Mouse (Mus musculus): ENCODE measurements around the gene Bpifa2. TPM values are rescaled to one million over a fixed set of nuclear protein-coding genes. Genes with fewer than 3 reads are reported as not detected.
"Not testable (repeated sequence)": the region's sequence is repeated elsewhere in the genome, so short reads cannot be mapped to it uniquely, and the experiment has no call there.

Gene Bpifa2
- polyA plus RNA-seq, 1 experiment from 2014 or later: not detected

DNA sequence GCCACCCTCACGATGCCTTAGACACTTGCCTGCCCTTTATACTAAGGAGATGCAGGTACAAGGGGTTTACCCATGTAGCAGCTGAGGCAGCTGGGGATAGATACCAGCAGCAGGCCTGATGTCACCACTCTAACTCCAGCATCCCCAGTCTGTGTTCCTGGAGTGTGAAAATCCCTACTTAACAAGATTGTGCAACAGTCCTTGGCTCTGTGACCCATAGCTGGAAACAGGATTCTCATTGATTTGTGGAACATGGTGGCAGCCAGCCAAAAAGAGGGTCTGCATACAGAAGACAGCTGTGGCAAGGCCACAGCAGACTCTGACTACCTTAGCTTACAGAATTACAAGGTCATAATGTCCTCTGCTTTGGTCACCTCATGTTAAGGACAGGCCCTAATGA lies 3.0 kb upstream of the Bpifa2 start:
- Histone ChIP-seq H3K4me3 (ENCODE audit: low read depth, low read length) (no peak overlapping the region), H3K4me1 (ENCODE audit: control insufficient read depth, insufficient read depth, low read length) (no peaks in the 10 kb centered on the region), H3K27ac (ENCODE audit: low read length) (no peak overlapping the region), H3K27me3 (ENCODE audit: control insufficient read depth, insufficient read depth, low read depth, low read length) (no peaks in the 10 kb centered on the region), H3K4me2 (ENCODE audit: low read length) (no peak overlapping the region), H3K9me3 (replicated peaks; ENCODE audit: control insufficient read depth, low read length, poor library complexity, severe bottlenecking) (no peaks in the 10 kb centered on the region), H3K36me3 (ENCODE audit: control insufficient read depth, insufficient read depth, low read length) (no peaks in the 10 kb centered on the region), H3K9ac (ENCODE audit: low read depth, low read length) (no peak overlapping the region)
- ATAC-seq: no peak
- 91% methylated on average over 1 of the region's 1 CpGs for WGBS

DNA sequence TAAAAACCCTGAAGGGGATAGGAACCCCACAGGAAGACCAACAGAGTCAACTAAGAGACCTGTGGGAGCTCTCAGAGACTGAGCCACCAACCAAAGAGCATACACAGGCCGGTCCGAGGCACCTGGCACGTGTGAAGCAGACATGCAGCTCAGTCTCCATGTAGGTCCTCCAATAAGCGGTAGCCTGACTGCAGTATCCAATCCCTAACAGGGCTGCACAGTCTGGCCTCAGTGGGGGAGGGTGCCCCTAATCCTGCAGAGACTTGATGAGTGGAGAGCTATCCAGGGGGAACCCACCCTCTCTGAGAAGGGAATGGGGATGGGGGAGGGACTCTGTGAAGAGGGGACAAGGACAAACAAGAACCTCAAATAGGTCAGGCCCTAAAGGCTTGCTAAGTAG lies 2.3 kb upstream of the Bpifa2 start:
- no peaks in the 10 kb centered on the region for H3K4me1 ChIP-seq (ENCODE audit: control insufficient read depth, insufficient read depth, low read length)
- no peak overlapping the region for H3K9ac ChIP-seq (ENCODE audit: low read depth, low read length)
- 80% methylated on average over 4 of the region's 4 CpGs for WGBS
- H3K4me3 ChIP-seq (ENCODE audit: low read depth, low read length): no peak overlapping the region
- no peak for ATAC-seq
- H3K9me3 ChIP-seq (replicated peaks; ENCODE audit: control insufficient read depth, low read length, poor library complexity, severe bottlenecking): no peaks in the 10 kb centered on the region
- no peak overlapping the region for H3K4me2 ChIP-seq (ENCODE audit: low read length)
- H3K36me3 ChIP-seq (ENCODE audit: control insufficient read depth, insufficient read depth, low read length): no peaks in the 10 kb centered on the region
- no peaks in the 10 kb centered on the region for H3K27me3 ChIP-seq (ENCODE audit: control insufficient read depth, insufficient read depth, low read depth, low read length)
- no peak overlapping the region for H3K27ac ChIP-seq (ENCODE audit: low read length)

DNA sequence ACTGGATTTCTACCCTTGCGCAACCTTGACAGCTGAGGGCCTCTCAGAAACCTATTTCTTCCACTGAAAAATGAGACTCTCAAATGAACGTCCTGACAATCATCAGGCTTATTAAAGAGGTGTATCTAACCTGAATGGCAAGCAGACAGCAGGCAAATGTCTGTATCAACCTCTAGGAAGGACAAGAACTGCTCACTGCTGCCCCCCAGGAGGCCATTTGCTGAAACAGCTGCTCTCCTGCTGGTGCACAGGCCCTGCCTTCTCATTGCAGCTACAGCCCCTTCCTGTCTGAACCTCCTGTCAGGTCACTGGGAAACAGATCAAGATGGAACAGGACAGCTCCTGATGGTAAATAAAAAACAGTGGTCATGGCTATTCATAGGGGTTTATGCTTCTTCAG lies 1.7 kb upstream of the Bpifa2 start:
- no peak overlapping the region for H3K9ac ChIP-seq (ENCODE audit: low read depth, low read length)
- H3K4me3 ChIP-seq (ENCODE audit: low read depth, low read length): no peak overlapping the region
- H3K9me3 ChIP-seq (replicated peaks; ENCODE audit: control insufficient read depth, low read length, poor library complexity, severe bottlenecking): no peaks in the 10 kb centered on the region
- no peak overlapping the region for H3K4me2 ChIP-seq (ENCODE audit: low read length)
- H3K27me3 ChIP-seq (ENCODE audit: control insufficient read depth, insufficient read depth, low read depth, low read length): no peaks in the 10 kb centered on the region
- whole genome bisulfite sequencing: 85% methylated on average over 2 of the region's 2 CpGs
- H3K36me3 ChIP-seq (ENCODE audit: control insufficient read depth, insufficient read depth, low read length): no peaks in the 10 kb centered on the region
- no peak overlapping the region for H3K27ac ChIP-seq (ENCODE audit: low read length)
- no peak for ATAC-seq
- no peaks in the 10 kb centered on the region for H3K4me1 ChIP-seq (ENCODE audit: control insufficient read depth, insufficient read depth, low read length)

DNA sequence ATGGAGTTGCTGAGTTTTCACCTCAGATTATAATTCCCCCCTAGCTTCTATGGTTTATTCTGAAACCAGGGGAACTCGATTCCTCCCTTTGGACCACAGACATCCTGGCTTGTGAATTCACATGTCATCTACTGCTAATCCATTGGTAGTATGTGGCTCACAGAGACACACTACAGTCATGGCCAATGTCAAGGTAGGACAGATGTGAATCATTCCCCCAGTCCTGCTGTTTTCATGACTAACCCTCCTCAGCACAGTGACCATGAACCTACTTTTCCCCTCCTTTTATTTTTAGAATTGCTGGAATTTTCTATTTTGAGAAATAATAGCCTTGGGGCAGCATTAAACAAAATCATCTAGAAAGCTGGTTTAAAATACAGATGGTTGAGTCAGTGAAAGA lies 684 bp upstream of the Bpifa2 start:
- Histone ChIP-seq H3K4me2 (ENCODE audit: low read length) (no peak overlapping the region), H3K9ac (ENCODE audit: low read depth, low read length) (no peak overlapping the region), H3K4me1 (ENCODE audit: control insufficient read depth, insufficient read depth, low read length) (no peaks in the 10 kb centered on the region), H3K27me3 (ENCODE audit: control insufficient read depth, insufficient read depth, low read depth, low read length) (no peaks in the 10 kb centered on the region), H3K9me3 (replicated peaks; ENCODE audit: control insufficient read depth, low read length, poor library complexity, severe bottlenecking) (no peaks in the 10 kb centered on the region), H3K36me3 (ENCODE audit: control insufficient read depth, insufficient read depth, low read length) (no peaks in the 10 kb centered on the region), H3K27ac (ENCODE audit: low read length) (no peak overlapping the region), H3K4me3 (ENCODE audit: low read depth, low read length) (no peak overlapping the region)
- whole genome bisulfite sequencing: 83% methylated on average over 1 of the region's 1 CpGs
- no peak for ATAC-seq

DNA sequence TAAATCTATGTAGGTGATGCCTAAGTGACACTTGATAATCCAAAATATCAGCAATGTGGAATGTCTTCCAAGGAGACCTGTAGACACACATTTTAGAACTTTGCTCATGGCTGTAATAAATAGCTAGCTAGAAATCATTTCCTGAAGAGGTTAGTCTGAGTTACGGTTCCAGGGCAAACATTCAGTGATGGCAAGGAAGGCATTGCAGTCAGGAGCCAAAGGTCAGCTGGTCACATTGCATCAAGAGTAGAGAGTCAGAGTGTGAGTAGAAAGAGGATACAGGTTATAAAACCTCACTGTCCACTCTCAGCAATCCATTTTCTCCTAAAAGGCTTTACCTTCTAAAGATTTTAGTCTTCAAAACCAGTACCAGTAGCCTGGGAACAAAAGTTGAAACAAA lies 9.9 kb downstream of the Bpifa2 start:
- no peaks in the 10 kb centered on the region for H3K27me3 ChIP-seq (ENCODE audit: control insufficient read depth, insufficient read depth, low read depth, low read length)
- H3K9me3 ChIP-seq (replicated peaks; ENCODE audit: control insufficient read depth, low read length, poor library complexity, severe bottlenecking): no peaks in the 10 kb centered on the region
- no peak overlapping the region for H3K4me3 ChIP-seq (ENCODE audit: low read depth, low read length)
- H3K36me3 ChIP-seq (ENCODE audit: control insufficient read depth, insufficient read depth, low read length): no peaks in the 10 kb centered on the region
- H3K4me2 ChIP-seq (ENCODE audit: low read length): no peak overlapping the region
- ATAC-seq: no peak
- no peaks in the 10 kb centered on the region for H3K4me1 ChIP-seq (ENCODE audit: control insufficient read depth, insufficient read depth, low read length)
- no peak overlapping the region for H3K27ac ChIP-seq (ENCODE audit: low read length)
- H3K9ac ChIP-seq (ENCODE audit: low read depth, low read length): no peak overlapping the region
- 90% methylated on average over 1 of the region's 1 CpGs for WGBS

DNA sequence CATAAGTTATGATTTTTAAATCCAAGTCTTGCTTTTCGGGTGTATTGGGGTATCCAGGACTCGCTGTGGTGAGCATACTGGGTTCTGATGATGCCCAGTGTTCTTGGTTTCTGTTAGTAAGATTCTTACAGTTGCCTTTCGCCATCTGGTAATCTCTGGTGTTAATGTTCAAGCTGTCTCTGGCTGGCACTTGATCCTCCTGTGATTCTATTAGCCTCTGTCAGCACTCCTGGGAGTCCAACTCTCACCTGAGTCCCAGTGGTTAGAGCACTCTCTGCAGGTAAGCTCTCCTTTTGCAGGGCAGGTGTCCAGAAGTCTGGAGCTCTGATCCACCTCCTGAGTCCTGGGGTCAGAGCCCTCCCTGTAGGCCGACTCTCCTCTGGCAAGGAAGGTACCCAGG lies 16.6 kb downstream of the Bpifa2 start:
- H3K4me2 ChIP-seq (ENCODE audit: low read length); H3K4me3 ChIP-seq (ENCODE audit: low read depth, low read length); H3K36me3 ChIP-seq (ENCODE audit: control insufficient read depth, insufficient read depth, low read length); H3K27me3 ChIP-seq (ENCODE audit: control insufficient read depth, insufficient read depth, low read depth, low read length); H3K9ac ChIP-seq (ENCODE audit: low read depth, low read length); H3K4me1 ChIP-seq (ENCODE audit: control insufficient read depth, insufficient read depth, low read length); H3K9me3 ChIP-seq (replicated peaks; ENCODE audit: control insufficient read depth, low read length, poor library complexity, severe bottlenecking); ATAC-seq; H3K27ac ChIP-seq (ENCODE audit: low read length): not testable (repeated sequence)
- WGBS: 88% methylated on average over 4 of the region's 4 CpGs

DNA sequence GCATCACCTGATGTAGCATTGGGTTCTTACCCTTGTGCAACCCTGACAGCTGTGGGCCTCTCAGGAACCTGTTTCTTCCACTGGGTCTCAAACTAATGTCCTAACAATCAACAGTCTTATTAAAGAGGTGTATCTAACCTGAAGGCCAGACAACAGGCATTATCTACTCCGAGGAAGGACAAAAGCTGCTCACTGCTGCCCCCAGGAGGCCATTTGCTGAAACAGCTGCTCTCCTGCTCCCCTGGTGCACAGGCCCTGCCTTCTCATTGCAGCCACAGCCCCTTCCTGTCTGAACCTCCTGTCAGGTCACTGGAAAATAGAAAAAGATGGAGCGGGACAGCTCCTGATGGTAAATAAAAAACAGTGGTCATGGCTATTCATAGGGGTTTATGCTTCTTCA lies 30.9 kb downstream of the Bpifa2 start:
- 46% methylated on average over 2 of the region's 2 CpGs for WGBS
- no peak overlapping the region for H3K9ac ChIP-seq (ENCODE audit: low read depth, low read length)
- no peak for ATAC-seq

DNA sequence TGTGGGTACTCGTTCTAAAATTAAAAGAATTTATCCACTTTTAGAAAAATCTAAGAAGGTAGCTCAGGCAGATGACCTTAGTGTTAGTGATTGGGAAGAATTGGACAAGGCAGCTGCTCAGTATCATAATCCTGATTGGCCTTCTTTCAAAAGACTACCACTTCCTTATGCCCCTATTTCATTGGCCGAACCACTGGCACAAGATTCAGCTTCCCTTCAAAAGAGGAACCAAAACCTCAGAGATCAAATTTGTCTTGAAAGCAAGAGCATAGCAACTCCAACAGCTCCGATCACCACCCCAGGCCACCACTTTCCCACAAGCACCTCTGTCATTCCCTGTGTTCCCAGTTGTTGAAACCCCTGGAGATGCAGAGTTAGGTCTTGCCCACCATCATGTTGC lies 36.7 kb downstream of the Bpifa2 start:
- no peak for ATAC-seq
- no peaks in the 10 kb centered on the region for H3K36me3 ChIP-seq (ENCODE audit: control insufficient read depth, insufficient read depth, low read length)
- H3K27ac ChIP-seq (ENCODE audit: low read length): no peak overlapping the region
- no peaks in the 10 kb centered on the region for H3K27me3 ChIP-seq (ENCODE audit: control insufficient read depth, insufficient read depth, low read depth, low read length)
- 87% methylated on average over 3 of the region's 3 CpGs for WGBS
- H3K9me3 ChIP-seq (replicated peaks; ENCODE audit: control insufficient read depth, low read length, poor library complexity, severe bottlenecking): no peaks in the 10 kb centered on the region
- H3K4me3 ChIP-seq (ENCODE audit: low read depth, low read length): no peak overlapping the region
- H3K4me2 ChIP-seq (ENCODE audit: low read length): no peak overlapping the region
- no peak overlapping the region for H3K9ac ChIP-seq (ENCODE audit: low read depth, low read length)
- no peaks in the 10 kb centered on the region for H3K4me1 ChIP-seq (ENCODE audit: control insufficient read depth, insufficient read depth, low read length)

More for the DNA sequence above, 30.9 kb downstream of the Bpifa2 start:
- H3K36me3 ChIP-seq (ENCODE audit: control insufficient read depth, insufficient read depth, low read length): no peaks in the 10 kb centered on the region
- no peaks in the 10 kb centered on the region for H3K27me3 ChIP-seq (ENCODE audit: control insufficient read depth, insufficient read depth, low read depth, low read length)
- H3K4me1 ChIP-seq (ENCODE audit: control insufficient read depth, insufficient read depth, low read length): no peaks in the 10 kb centered on the region
- no peaks in the 10 kb centered on the region for H3K9me3 ChIP-seq (replicated peaks; ENCODE audit: control insufficient read depth, low read length, poor library complexity, severe bottlenecking)
- no peak overlapping the region for H3K4me3 ChIP-seq (ENCODE audit: low read depth, low read length)
- H3K4me2 ChIP-seq (ENCODE audit: low read length): no peak overlapping the region
- H3K27ac ChIP-seq (ENCODE audit: low read length): no peak overlapping the region

DNA sequence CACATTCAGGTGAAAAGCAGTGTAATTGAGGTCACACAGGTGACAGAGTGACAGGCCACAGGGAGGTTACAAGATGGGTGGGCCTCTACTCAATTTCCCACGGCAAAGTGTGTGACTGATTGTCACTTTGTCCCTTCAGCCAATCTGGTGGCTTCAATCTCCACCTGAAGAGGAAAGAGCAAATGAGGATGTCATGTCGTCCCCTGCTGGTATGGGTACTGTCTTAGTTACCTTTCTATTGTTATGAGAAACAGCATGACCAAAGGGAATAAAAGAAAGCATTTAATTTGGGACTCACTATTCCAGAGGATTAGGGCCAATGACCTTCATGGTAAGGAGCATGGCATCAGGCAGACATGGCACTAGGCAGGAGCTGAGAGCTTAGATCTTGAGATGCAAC lies 50.6 kb downstream of the Bpifa2 start:
- Histone ChIP-seq H3K4me2 (ENCODE audit: low read length) (no peak overlapping the region), H3K9me3 (replicated peaks; ENCODE audit: control insufficient read depth, low read length, poor library complexity, severe bottlenecking) (no peaks in the 10 kb centered on the region), H3K36me3 (ENCODE audit: control insufficient read depth, insufficient read depth, low read length) (no peaks in the 10 kb centered on the region), H3K9ac (ENCODE audit: low read depth, low read length) (no peak overlapping the region), H3K4me3 (ENCODE audit: low read depth, low read length) (no peak overlapping the region), H3K27ac (ENCODE audit: low read length) (no peak overlapping the region), H3K27me3 (ENCODE audit: control insufficient read depth, insufficient read depth, low read depth, low read length) (no peaks in the 10 kb centered on the region), H3K4me1 (ENCODE audit: control insufficient read depth, insufficient read depth, low read length) (no peaks in the 10 kb centered on the region)
- no peak for ATAC-seq
- WGBS: 62% methylated on average over 2 of the region's 2 CpGs

Measured in midbrain, embryonic 16.5 days (tissue).